Mouse (Mus musculus) midbrain, embryonic 10.5 days (tissue): ENCODE measurements around the gene Smndc1. TPM values are rescaled to one million over a fixed set of nuclear protein-coding genes. Genes with fewer than 3 reads are reported as not detected.

Experiments
- DNase-seq: peaks from one replicate; pipeline ENCODE4 v3.0.0-alpha.2; 2017; ENCODE audit warnings: low spot score
- H3K27ac ChIP-seq: fragments of 300-500 bp; sonication (generic); replicated peaks from 2 replicates; pipeline ENCODE4 v1.5.1; 2016; ENCODE audit warnings: mild to moderate bottlenecking
- H3K27me3 ChIP-seq: fragments of 300-500 bp; sonication (generic); 2 replicates; pipeline ENCODE4 v1.6.1; 2016; ENCODE audit warnings: low read depth, mild to moderate bottlenecking; ENCODE audit not compliant: poor library complexity, severe bottlenecking
- H3K36me3 ChIP-seq: fragments of 300-500 bp; sonication (generic); 2 replicates; pipeline ENCODE4 v1.6.1; 2016; ENCODE audit warnings: mild to moderate bottlenecking, moderate library complexity
- H3K4me1 ChIP-seq: fragments of 300-500 bp; sonication (generic); 2 replicates; pipeline ENCODE4 v1.6.1; 2016
- H3K4me3 ChIP-seq: fragments of 300-500 bp; sonication (generic); 2 replicates; pipeline ENCODE4 v1.5.1; 2016; ENCODE audit warnings: mild to moderate bottlenecking, moderate library complexity
- H3K9me3 ChIP-seq: fragments of 300-500 bp; sonication (generic); replicated peaks from 2 replicates; pipeline ENCODE4 v1.6.1; 2016; ENCODE audit warnings: mild to moderate bottlenecking
- WGBS: fragments of 180-500 bp; shearing (Covaris S2); methylation state at CpG from one replicate; pipeline ENCODE4 v1.1.7; 2016; 5-methylcytosine and 5-hydroxymethylcytosine counted together
- polyA plus RNA-seq: library from polyadenylated mRNA; unstranded; fragments of >200 nt; fragmentation: Nextera tagmentation; extraction: Ambion mirVana; gene quantifications from 2 replicates; pipeline ENCODE4 v1.2.1, GENCODE M21; 2016

The Smndc1 gene
- polyA plus RNA-seq, 1 experiment from 2014 or later: 44.4 TPM

DNA sequence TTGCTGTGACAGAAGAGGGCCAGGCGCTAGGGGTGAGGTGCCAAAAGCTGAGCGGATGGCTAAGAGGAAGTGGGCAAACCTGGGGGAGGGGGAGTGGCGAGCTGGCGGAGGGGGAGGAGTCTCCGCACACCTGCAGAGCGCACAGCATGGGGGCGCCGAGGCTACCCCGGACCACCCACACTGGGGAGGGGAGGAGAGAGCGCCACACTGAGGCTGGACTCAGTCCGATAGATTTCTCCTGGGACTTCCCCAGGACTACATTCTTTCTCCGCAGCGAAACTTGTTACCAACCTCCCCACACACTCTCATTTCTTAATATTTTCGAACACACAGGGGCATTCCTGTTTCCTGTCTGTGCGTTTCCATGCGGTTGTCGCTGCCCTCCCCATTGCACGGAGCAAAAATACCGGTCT is 33.0 kb upstream of the Smndc1 start:
- Histone ChIP-seq H3K27me3 (peaks cover 24% of the 10 kb centered on the region), H3K36me3 (no peaks in the 10 kb centered on the region), H3K4me1 (peaks cover 32% of the 10 kb centered on the region), H3K9me3 (no peaks in the 10 kb centered on the region), H3K27ac (no peak overlapping the region), H3K4me3 (no peak overlapping the region)
- DNase-seq: no peak
- WGBS: 17% methylated on average over 18 of the region's 19 CpGs

DNA sequence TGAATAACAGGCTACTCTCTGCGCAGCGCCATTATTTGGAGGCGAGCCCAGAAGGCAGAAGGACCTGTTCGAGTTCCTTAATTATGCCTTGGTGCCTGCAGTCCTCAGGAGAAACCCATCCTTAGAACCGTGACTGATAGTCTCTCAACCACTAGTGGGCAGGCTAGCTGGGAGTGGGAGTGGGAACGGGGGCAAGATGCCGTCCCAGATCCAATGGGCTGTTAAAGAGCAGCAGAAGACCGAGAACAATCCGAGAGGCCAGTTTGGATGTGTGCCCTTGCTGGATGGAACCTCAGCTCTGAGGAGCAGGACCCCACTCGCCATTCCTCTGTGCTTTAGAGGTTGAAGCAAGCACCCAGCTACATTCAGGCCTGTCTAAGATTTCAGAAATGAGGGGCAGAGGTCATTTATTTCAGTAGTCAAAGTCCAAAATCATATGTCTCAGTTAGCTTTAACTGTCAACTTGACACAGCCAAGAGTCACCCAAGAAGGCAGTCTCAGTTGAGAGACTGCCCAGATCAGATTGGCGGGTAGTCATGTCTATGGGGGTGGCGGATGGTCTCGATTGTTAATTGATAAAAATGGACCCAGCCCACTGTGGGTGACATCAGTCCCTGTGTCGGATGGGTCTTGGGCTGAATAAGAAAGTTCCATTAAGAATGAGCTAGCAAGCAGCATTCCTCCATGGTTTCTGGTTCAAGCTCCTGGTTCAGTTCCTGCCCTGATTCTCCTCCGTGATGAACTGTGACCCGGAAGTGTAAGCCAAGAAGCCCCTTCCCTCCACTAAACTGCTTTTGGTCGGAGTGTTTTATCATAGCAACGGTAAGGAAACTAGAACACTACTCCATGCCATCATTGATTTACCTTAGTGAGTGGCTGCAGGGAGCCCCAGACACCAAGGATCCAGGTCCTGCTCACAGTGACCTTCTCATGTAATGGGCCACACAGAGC is 32.3 kb upstream of the Smndc1 start:
- no peak overlapping the region for H3K27ac ChIP-seq
- no peak for DNase-seq
- no peaks in the 10 kb centered on the region for H3K36me3 ChIP-seq
- 78% methylated on average over 18 of the region's 18 CpGs for WGBS
- H3K27me3 ChIP-seq: peaks cover 24% of the 10 kb centered on the region
- no peaks in the 10 kb centered on the region for H3K9me3 ChIP-seq
- peaks cover 32% of the 10 kb centered on the region for H3K4me1 ChIP-seq
- no peak overlapping the region for H3K4me3 ChIP-seq

DNA sequence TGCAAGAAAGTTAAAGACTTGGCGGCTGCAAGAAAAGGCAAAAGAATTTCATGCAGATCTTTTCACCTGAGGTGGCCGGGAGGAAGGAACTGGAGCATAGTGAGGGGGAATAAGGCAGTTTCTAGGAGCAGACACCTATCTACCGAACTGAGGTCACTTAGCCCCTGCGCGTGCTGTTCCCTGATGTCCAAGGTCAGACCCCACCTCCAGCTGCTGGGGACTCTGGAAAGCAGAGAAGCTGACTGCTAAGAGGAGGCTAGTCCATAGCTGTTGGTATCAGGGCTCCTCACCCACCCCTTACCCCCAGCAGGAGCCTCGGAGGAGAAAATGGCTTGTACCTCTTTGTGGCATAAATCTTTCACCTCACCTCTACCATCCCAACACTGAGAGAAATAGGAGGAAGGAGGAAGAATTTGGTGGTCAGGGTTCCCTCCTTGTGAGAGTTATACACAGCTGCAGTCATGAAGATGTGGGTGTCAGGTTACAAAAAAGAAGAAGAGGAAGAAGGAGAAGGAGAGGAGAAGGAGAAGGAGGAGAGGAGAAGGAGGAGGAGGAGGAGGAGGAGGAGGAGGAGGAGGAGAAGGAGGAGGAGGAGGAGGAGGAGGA is 31.3 kb upstream of the Smndc1 start:
- Histone ChIP-seq H3K4me1 (peaks cover 28% of the 10 kb centered on the region), H3K27ac (peak overlapping the region; percentile 85)

DNA sequence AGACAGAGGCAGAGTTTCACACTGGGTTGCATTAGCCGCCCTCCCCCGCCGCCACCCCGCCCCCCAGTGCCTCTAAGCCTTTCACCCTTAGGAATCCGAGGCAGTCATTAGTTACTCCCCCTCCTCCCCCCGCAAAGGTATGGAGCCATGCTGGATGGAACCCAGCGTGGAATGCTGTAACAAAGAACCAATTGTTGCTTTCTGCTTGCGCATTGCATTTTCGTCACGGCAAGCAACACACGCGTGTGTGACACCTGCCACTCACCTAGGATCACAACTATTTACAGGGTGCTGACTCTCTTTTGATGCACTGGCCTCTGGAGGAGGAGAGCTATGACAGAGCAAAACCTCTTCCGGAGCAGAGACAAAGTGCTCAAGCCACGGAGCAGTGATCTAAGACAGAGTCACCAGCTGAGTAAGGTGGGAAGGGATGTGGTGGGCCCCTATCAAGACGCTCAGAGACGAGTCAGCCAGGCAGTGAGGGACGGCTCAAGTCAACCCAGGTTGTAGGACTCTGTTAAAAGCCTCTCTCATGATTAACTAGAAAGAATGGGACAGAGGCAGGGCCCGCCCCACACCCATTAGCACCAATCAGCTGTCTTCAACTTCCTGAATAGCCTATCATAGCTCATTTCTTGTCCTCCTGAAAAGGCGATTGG is 30.7 kb upstream of the Smndc1 start:
- Histone ChIP-seq H3K4me3 (peak overlapping the region; percentile 61), H3K27ac (peak overlapping the region; percentile 85), H3K4me1 (peaks cover 28% of the 10 kb centered on the region), H3K27me3 (peaks cover 24% of the 10 kb centered on the region), H3K9me3 (no peaks in the 10 kb centered on the region), H3K36me3 (no peaks in the 10 kb centered on the region)
- DNase-seq: peak; percentile 79
- WGBS: 2% methylated on average over 19 of the region's 19 CpGs

More for the DNA sequence above, 31.3 kb upstream of the Smndc1 start:
- Histone ChIP-seq H3K36me3 (no peaks in the 10 kb centered on the region), H3K9me3 (no peaks in the 10 kb centered on the region), H3K27me3 (peaks cover 24% of the 10 kb centered on the region), H3K4me3 (peak overlapping the region; percentile 61)
- no peak for DNase-seq
- 2% methylated on average over 6 of the region's 6 CpGs for WGBS

DNA sequence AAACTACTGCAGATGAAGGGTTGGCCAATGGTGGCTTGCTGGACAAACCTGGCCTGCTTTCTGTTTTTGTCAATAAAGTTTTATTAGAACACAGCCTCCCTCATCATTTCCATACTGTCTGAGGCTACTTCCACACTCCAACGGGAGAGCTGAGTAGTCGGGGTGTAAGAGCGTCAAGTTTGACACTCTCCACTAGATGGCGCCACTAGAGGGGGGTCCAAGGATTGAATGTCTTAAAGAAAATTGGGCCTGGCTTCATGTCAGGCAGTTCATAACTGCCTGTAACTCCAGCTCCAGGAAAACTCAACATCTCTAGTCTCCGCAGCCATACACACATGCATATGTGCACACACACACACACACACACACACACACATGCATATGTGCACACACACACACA is 29.5 kb upstream of the Smndc1 start:
- no peak overlapping the region for H3K27ac ChIP-seq
- H3K27me3 ChIP-seq: peaks cover 24% of the 10 kb centered on the region
- WGBS: 56% methylated on average over 5 of the region's 5 CpGs
- H3K4me3 ChIP-seq: no peak overlapping the region
- H3K4me1 ChIP-seq: peaks cover 28% of the 10 kb centered on the region
- H3K36me3 ChIP-seq: no peaks in the 10 kb centered on the region
- no peaks in the 10 kb centered on the region for H3K9me3 ChIP-seq
- DNase-seq: peak; percentile 62

DNA sequence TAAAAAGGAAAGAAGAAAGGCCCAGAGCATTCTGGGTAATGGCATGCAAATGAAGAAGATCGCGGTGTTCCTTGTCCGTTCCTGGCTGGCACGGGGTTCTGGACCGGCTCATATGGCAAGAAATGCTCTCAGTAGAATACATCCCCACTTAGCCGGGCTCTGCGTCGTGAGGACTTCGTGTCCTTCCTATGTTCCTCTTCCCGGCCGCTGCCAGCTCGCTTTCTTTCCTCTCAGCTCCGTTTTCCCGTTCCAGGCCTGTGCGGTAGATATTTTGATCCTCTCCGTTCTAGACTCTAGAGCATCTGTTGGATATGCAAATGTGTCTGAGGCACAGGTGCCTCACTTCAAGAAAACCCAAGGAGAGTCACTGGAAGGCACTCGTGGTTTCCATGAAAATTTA is 24.8 kb upstream of the Smndc1 start:
- H3K9me3 ChIP-seq: no peaks in the 10 kb centered on the region
- 86% methylated on average over 17 of the region's 17 CpGs for WGBS
- no peak for DNase-seq
- H3K27ac ChIP-seq: no peak overlapping the region
- no peaks in the 10 kb centered on the region for H3K27me3 ChIP-seq
- H3K4me3 ChIP-seq: no peak overlapping the region
- peaks cover 26% of the 10 kb centered on the region for H3K4me1 ChIP-seq
- H3K36me3 ChIP-seq: no peaks in the 10 kb centered on the region

DNA sequence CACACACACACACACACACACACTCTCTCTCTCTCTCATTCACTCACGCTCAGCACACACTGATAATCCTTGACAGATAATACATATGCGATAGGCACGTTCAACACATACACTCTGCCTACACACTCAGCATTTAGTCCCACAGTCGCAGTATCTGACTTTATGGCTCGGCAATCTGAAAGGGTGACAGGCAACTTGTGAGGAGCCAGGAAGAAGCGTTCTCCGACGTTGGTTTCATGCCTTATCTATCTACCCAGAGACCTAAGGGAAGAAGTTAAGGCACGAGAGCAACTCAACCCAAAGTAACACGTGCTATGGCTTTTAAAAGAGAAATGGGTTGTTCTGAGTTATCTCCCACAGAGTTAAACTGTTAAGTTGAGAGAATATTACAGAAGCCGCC is 24.3 kb upstream of the Smndc1 start:
- 90% methylated on average over 11 of the region's 11 CpGs for WGBS
- H3K27me3 ChIP-seq: no peaks in the 10 kb centered on the region
- no peaks in the 10 kb centered on the region for H3K36me3 ChIP-seq
- DNase-seq: no peak
- no peaks in the 10 kb centered on the region for H3K9me3 ChIP-seq
- peaks cover 30% of the 10 kb centered on the region for H3K4me1 ChIP-seq
- H3K27ac ChIP-seq: no peak overlapping the region
- H3K4me3 ChIP-seq: no peak overlapping the region

DNA sequence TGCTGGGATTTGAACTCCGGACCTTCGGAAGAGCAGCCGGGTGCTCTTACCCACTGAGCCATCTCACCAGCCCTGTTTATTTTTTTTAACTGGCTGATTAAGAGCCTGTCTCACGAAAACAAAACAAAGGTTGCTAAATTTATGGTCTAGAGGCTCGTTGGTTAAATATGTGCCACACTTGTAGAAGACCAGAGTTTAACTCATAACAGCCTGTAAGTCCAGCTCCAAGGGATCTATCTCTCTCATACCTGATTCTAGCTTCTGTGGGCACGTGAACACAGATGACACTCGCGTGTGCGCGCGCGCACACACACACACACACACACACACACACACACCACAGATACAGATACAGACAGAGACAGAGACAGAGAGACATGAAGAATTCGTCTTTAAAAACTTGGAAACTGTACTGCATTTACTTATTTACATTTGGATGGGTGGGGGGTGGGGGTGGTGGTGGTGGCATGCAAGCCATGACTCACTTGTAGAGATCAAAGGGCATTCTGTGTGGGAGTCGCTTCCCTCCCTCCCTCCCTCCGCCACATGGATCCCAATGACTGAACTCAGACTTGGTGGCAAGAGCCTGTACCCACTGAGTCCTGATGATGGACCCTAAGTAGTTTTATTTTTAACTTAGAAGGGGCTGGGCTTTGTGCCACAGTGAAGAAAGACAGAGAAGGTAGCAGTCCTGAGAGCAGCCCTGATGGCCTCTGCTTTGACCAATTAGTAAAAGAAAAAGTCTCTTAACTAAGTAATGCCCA is 23.4 kb upstream of the Smndc1 start:
- Histone ChIP-seq H3K4me3 (no peak overlapping the region), H3K27me3 (no peaks in the 10 kb centered on the region), H3K4me1 (peaks cover 30% of the 10 kb centered on the region), H3K36me3 (no peaks in the 10 kb centered on the region), H3K27ac (no peak overlapping the region), H3K9me3 (no peaks in the 10 kb centered on the region)
- DNase-seq: no peak
- WGBS: 88% methylated on average over 15 of the region's 15 CpGs

DNA sequence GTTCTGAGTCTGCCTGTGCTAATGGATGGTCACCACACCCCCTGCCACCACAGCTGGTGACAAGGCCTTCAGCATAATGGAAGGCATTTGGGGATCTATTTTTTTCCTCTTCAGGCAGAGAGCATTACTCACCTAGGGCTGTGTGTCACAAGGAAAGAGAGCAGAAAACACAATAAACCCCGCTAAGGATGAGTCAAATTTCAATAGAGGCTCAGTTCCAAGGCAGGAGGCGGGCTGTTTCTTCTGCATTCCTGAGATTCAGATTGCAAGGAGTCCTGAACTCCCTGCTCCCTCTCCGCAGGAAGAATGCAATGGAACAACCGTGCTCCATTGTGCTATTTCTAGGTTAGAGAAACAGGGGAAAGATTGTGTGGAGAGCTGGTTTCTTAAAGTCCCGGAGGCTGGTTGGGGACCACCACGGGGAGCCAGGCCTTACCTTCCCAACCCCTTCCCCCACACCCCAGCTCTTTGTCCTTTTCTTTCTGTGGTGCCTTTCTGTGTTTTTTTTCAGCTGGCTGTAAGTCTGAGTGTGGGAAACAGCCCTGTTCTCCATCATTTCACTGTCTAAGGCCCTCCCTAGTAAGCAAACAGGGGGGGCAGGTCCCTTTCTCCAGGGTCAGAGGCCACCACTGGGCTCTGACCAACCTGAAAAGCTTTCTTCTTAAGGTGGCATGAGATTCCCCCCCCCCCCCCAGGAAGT is 21.9 kb upstream of the Smndc1 start:
- WGBS: 8% methylated on average over 6 of the region's 6 CpGs
- H3K27me3 ChIP-seq: no peaks in the 10 kb centered on the region
- peaks cover 30% of the 10 kb centered on the region for H3K4me1 ChIP-seq
- peak; percentile 33 for DNase-seq
- H3K9me3 ChIP-seq: no peaks in the 10 kb centered on the region
- H3K27ac ChIP-seq: peak overlapping the region; percentile 74
- no peak overlapping the region for H3K4me3 ChIP-seq
- H3K36me3 ChIP-seq: no peaks in the 10 kb centered on the region

DNA sequence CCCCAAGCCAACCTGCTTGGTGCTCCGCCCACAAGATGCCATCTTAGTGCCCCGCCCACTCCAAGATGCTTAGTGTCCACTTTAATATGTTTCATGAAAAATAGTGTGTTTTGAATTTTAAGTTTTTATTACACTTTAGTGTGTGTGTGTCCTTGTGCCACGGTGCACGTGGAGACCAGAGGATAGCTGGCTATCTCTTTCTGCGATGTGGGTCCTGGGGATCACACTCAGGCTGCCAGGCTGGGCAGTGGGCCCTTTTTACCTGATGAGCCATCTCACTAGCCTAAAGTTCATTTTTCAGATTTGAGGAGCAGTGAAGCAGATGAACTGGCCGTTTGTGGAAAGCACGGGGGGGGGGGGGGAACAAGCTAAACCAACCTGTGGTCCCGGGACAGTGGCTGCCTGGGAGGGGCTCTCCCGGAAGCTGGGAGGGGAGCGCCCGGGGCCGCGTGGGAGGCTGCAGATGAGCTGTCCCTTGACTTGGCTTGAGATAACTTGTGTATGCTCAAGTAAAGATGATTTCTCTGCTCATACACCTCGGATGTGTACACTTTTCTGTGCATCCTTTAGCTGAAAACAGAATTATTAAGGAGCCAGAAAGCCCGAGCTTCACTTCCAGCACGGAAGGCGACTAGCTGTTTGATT is 19.4 kb upstream of the Smndc1 start:
- 75% methylated on average over 17 of the region's 17 CpGs for WGBS

DNA sequence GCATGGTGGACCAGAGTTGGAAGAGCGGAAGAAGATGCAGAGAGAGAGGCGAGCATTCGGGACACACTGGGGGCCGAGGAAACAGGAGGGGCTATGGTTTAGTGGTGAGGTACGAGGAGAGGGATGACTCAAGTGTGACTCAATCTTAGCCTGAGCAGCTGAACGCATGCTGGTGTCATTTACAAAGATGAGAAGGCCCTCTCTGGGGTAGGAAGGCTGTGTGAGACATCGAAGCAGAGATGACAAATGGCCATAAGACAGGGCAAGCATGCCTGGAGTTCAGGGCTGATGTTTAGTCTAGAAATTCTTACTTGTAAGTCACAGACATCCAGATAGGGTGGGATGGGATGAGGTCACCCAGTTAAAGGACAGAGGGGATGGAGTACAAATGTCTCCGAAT is 18.0 kb upstream of the Smndc1 start:
- H3K4me1 ChIP-seq: peaks cover 30% of the 10 kb centered on the region
- peaks cover 9% of the 10 kb centered on the region for H3K9me3 ChIP-seq
- H3K4me3 ChIP-seq: no peak overlapping the region
- 86% methylated on average over 8 of the region's 8 CpGs for WGBS
- no peaks in the 10 kb centered on the region for H3K27me3 ChIP-seq
- no peak overlapping the region for H3K27ac ChIP-seq
- DNase-seq: no peak
- no peaks in the 10 kb centered on the region for H3K36me3 ChIP-seq

More for the DNA sequence above, 19.4 kb upstream of the Smndc1 start:
- H3K27ac ChIP-seq: no peak overlapping the region
- peaks cover 30% of the 10 kb centered on the region for H3K4me1 ChIP-seq
- DNase-seq: no peak
- no peak overlapping the region for H3K4me3 ChIP-seq
- no peaks in the 10 kb centered on the region for H3K36me3 ChIP-seq
- no peaks in the 10 kb centered on the region for H3K27me3 ChIP-seq
- H3K9me3 ChIP-seq: peaks cover 2% of the 10 kb centered on the region
